Mouse (Mus musculus) G1E-ER4 (cell line): ENCODE results near the gene Tmem8. TPM values are rescaled to one million over a fixed set of nuclear protein-coding genes. Genes with fewer than 3 reads are reported as not detected.

ENCODE experiments used
- GATA1 ChIP-seq: IDR thresholded peaks from one replicate; pipeline ENCODE4 v1.8.0; 2012; ENCODE audit warnings: low read length, inconsistent platforms
- polyA plus RNA-seq: library from polyadenylated mRNA; stranded (reverse); fragments of >175 nt; gene quantifications from 2 replicates; pipeline ENCODE4 v1.2.3, GENCODE M21; 2012

Tmem8 gene
- polyA plus RNA-seq, 1 experiment: 1.8 TPM

- TF ChIP-seq GATA1: no peak
Measured at GRCm38 (mm10) chr17:26124560-26124959, 11.5 kb downstream of the Tmem8 start.

- no peak for TF ChIP-seq GATA1
Measured at GRCm38 (mm10) chr17:26125226-26125625, 12.1 kb downstream of the Tmem8 start.

GRCm38 (mm10) chr17:26131062-26131732 lies 18.1 kb downstream of the Tmem8 start:
- TF ChIP-seq GATA1: no peak

- TF ChIP-seq GATA1: no peak
Measured at GRCm38 (mm10) chr17:26131856-26132853, 19.1 kb downstream of the Tmem8 start.

GRCm38 (mm10) chr17:26137106-26137750 lies 24.1 kb downstream of the Tmem8 start:
- TF ChIP-seq GATA1: no peak

GRCm38 (mm10) chr17:26137751-26138130 lies 24.6 kb downstream of the Tmem8 start:
- no peak for TF ChIP-seq GATA1

- no peak for TF ChIP-seq GATA1
Measured at GRCm38 (mm10) chr17:26138239-26138836, 25.2 kb downstream of the Tmem8 start, which contains the start of gene Axin1. Gene Axin1 (plus strand): TSS chr17:26138688.

- no peak for TF ChIP-seq GATA1
Measured at GRCm38 (mm10) chr17:26138901-26139381, 25.8 kb downstream of the Tmem8 start.

GRCm38 (mm10) chr17:26142796-26143195 lies 29.7 kb downstream of the Tmem8 start:
- TF ChIP-seq GATA1: no peak

- no peak for TF ChIP-seq GATA1
Measured at GRCm38 (mm10) chr17:26143386-26143785, 30.3 kb downstream of the Tmem8 start.

- no peak for TF ChIP-seq GATA1
Measured at GRCm38 (mm10) chr17:26149056-26149455, 36.0 kb downstream of the Tmem8 start.

- TF ChIP-seq GATA1: no peak
Measured at GRCm38 (mm10) chr17:26151886-26152630, 39.0 kb downstream of the Tmem8 start.

- TF ChIP-seq GATA1: no peak
Measured at GRCm38 (mm10) chr17:26162736-26163135, 49.6 kb downstream of the Tmem8 start.

GRCm38 (mm10) chr17:26168039-26168438 lies 54.9 kb downstream of the Tmem8 start:
- no peak for TF ChIP-seq GATA1

Other genes with a start within 250 kb of the Tmem8 start
- 175 and 225 TPM in 2 replicates for gene Mcrip2, start 244.5 kb upstream of the Tmem8 start, polyA plus RNA-seq
- 67.3 and 82.1 TPM in 2 replicates for gene Mettl26, start 238.2 kb upstream of the Tmem8 start, polyA plus RNA-seq
- gene Wfikkn1, start 232.4 kb upstream of the Tmem8 start, polyA plus RNA-seq: 1.6 and 1.9 TPM in 2 replicates
- gene Rab40c, start 193.6 kb upstream of the Tmem8 start, polyA plus RNA-seq: 12.9 and 13.4 TPM in 2 replicates
- 89.1 and 149 TPM in 2 replicates for gene Pigq, start 168.4 kb upstream of the Tmem8 start, polyA plus RNA-seq
- 0.31 and 0.85 TPM in 2 replicates for gene Nhlrc4, start 168.3 kb upstream of the Tmem8 start, polyA plus RNA-seq
- 0.12 and 0.15 TPM in 2 replicates for gene A930017K11Rik, start 160.7 kb upstream of the Tmem8 start, polyA plus RNA-seq
- 46.6 and 49.5 TPM in 2 replicates for gene Capn15, start 127.5 kb upstream of the Tmem8 start, polyA plus RNA-seq
- gene Rab11fip3, start 43.7 kb upstream of the Tmem8 start, polyA plus RNA-seq: 12.7 and 17.0 TPM in 2 replicates
- gene Decr2, start 23.0 kb upstream of the Tmem8 start, polyA plus RNA-seq: 0.24 and 0.41 TPM in 2 replicates
- gene Nme4, start 17.7 kb upstream of the Tmem8 start, polyA plus RNA-seq: 120 and 155 TPM in 2 replicates
- 257 and 305 TPM in 2 replicates for gene Mrpl28, start 10.2 kb downstream of the Tmem8 start, polyA plus RNA-seq
- gene Axin1, start 25.4 kb downstream of the Tmem8 start, polyA plus RNA-seq: 45.3 and 47.1 TPM in 2 replicates
- 3.8 and 5.2 TPM in 2 replicates for gene Pdia2, start 85.8 kb downstream of the Tmem8 start, polyA plus RNA-seq
- 8.4 and 8.7 TPM in 2 replicates for gene Rgs11, start 89.7 kb downstream of the Tmem8 start, polyA plus RNA-seq
- 31.2 and 41.8 TPM in 2 replicates for gene Arhgdig, start 94.5 kb downstream of the Tmem8 start, polyA plus RNA-seq
- 2.9 and 4.5 TPM in 2 replicates for gene Fam234a, start 130.9 kb downstream of the Tmem8 start, polyA plus RNA-seq
- 50.6 and 64.4 TPM in 2 replicates for gene Luc7l, start 139.6 kb downstream of the Tmem8 start, polyA plus RNA-seq